Mouse (Mus musculus): ENCODE measurements at regions not wholly inside any gene's neighbourhood (a gene's known extent, or its start where the extent isn't known, plus 50 kb on each side); places are given as distances from the start of the nearest gene placed in this dataset.

GRCm38 (mm10) chr4:28523343-28523742 is 289.6 kb upstream of the Epha7 start:
- H3K4me3 ChIP-seq (ENCODE audit: low read depth, low read length), result no peak overlapping the region
- H3K4me2 ChIP-seq (ENCODE audit: low read depth, low read length), result no peak overlapping the region
- no peaks in the 10 kb centered on the region for H3K36me3 ChIP-seq (ENCODE audit: control insufficient read depth, insufficient read depth, low read length)
- H3K9ac ChIP-seq (replicated peaks; ENCODE audit: low read depth, low read length), result no peak overlapping the region
- H3K27me3 ChIP-seq (ENCODE audit: control insufficient read depth, insufficient read depth, low read length), result no peaks in the 10 kb centered on the region
- no peak for ATAC-seq (ENCODE audit: low read depth)
- H3K9me3 ChIP-seq (ENCODE audit: control insufficient read depth, low read length), result no peaks in the 10 kb centered on the region
- no peaks in the 10 kb centered on the region for H3K4me1 ChIP-seq (ENCODE audit: control insufficient read depth, insufficient read depth, low read length)
- WGBS, result 68% methylated on average over 8 of the region's 8 CpGs
- no peak overlapping the region for H3K27ac ChIP-seq (ENCODE audit: low read depth, low read length)

- Histone ChIP-seq H3K9ac (replicated peaks; ENCODE audit: low read depth, low read length) (no peak overlapping the region), H3K36me3 (ENCODE audit: control insufficient read depth, insufficient read depth, low read length) (no peaks in the 10 kb centered on the region), H3K4me1 (ENCODE audit: control insufficient read depth, insufficient read depth, low read length) (no peaks in the 10 kb centered on the region), H3K9me3 (ENCODE audit: control insufficient read depth, low read length) (no peaks in the 10 kb centered on the region), H3K4me3 (ENCODE audit: low read depth, low read length) (no peak overlapping the region), H3K27ac (ENCODE audit: low read depth, low read length) (no peak overlapping the region), H3K27me3 (ENCODE audit: control insufficient read depth, insufficient read depth, low read length) (no peaks in the 10 kb centered on the region), H3K4me2 (ENCODE audit: low read depth, low read length) (no peak overlapping the region)
- 76% methylated on average over 1 of the region's 1 CpGs for WGBS
- ATAC-seq (ENCODE audit: low read depth), result no peak
Observed at GRCm38 (mm10) chr4:28542218-28542617, 270.7 kb upstream of the Epha7 start.

- Histone ChIP-seq H3K4me1 (ENCODE audit: control insufficient read depth, insufficient read depth, low read length) (no peaks in the 10 kb centered on the region), H3K9me3 (ENCODE audit: control insufficient read depth, low read length) (no peaks in the 10 kb centered on the region), H3K27me3 (ENCODE audit: control insufficient read depth, insufficient read depth, low read length) (no peaks in the 10 kb centered on the region), H3K4me2 (ENCODE audit: low read depth, low read length) (no peak overlapping the region), H3K4me3 (ENCODE audit: low read depth, low read length) (no peak overlapping the region), H3K27ac (ENCODE audit: low read depth, low read length) (no peak overlapping the region), H3K9ac (replicated peaks; ENCODE audit: low read depth, low read length) (no peak overlapping the region), H3K36me3 (ENCODE audit: control insufficient read depth, insufficient read depth, low read length) (no peaks in the 10 kb centered on the region)
- ATAC-seq (ENCODE audit: low read depth), result no peak
- 88% methylated on average over 1 of the region's 1 CpGs for WGBS
Observed at GRCm38 (mm10) chr4:28542696-28543328, 270.1 kb upstream of the Epha7 start.

GRCm38 (mm10) chr4:28548231-28548836 is 264.6 kb upstream of the Epha7 start:
- peak; percentile 66; the same call in 1 of the 2 replicates for ATAC-seq (ENCODE audit: low read depth)
- Histone ChIP-seq H3K27me3 (ENCODE audit: control insufficient read depth, insufficient read depth, low read length) (no peaks in the 10 kb centered on the region), H3K4me2 (ENCODE audit: low read depth, low read length) (no peak overlapping the region), H3K36me3 (ENCODE audit: control insufficient read depth, insufficient read depth, low read length) (no peaks in the 10 kb centered on the region), H3K9ac (replicated peaks; ENCODE audit: low read depth, low read length) (no peak overlapping the region), H3K4me3 (ENCODE audit: low read depth, low read length) (no peak overlapping the region), H3K27ac (ENCODE audit: low read depth, low read length) (no peak overlapping the region), H3K9me3 (ENCODE audit: control insufficient read depth, low read length) (no peaks in the 10 kb centered on the region), H3K4me1 (ENCODE audit: control insufficient read depth, insufficient read depth, low read length) (no peaks in the 10 kb centered on the region)
- WGBS, result 33% methylated on average over 6 of the region's 6 CpGs

GRCm38 (mm10) chr4:28571092-28571770 is 241.7 kb upstream of the Epha7 start:
- Histone ChIP-seq H3K4me1 (ENCODE audit: control insufficient read depth, insufficient read depth, low read length) (no peaks in the 10 kb centered on the region), H3K4me2 (ENCODE audit: low read depth, low read length) (no peak overlapping the region), H3K27ac (ENCODE audit: low read depth, low read length) (no peak overlapping the region), H3K9ac (replicated peaks; ENCODE audit: low read depth, low read length) (no peak overlapping the region), H3K27me3 (ENCODE audit: control insufficient read depth, insufficient read depth, low read length) (no peaks in the 10 kb centered on the region), H3K36me3 (ENCODE audit: control insufficient read depth, insufficient read depth, low read length) (no peaks in the 10 kb centered on the region), H3K4me3 (ENCODE audit: low read depth, low read length) (no peak overlapping the region), H3K9me3 (ENCODE audit: control insufficient read depth, low read length) (no peaks in the 10 kb centered on the region)
- ATAC-seq (ENCODE audit: low read depth), result no peak
- WGBS, result 79% methylated on average over 4 of the region's 4 CpGs

GRCm38 (mm10) chr4:28588745-28589530 is 224.0 kb upstream of the Epha7 start:
- Histone ChIP-seq H3K27me3 (ENCODE audit: control insufficient read depth, insufficient read depth, low read length) (no peaks in the 10 kb centered on the region), H3K4me2 (ENCODE audit: low read depth, low read length) (no peak overlapping the region), H3K36me3 (ENCODE audit: control insufficient read depth, insufficient read depth, low read length) (no peaks in the 10 kb centered on the region), H3K4me3 (ENCODE audit: low read depth, low read length) (no peak overlapping the region), H3K4me1 (ENCODE audit: control insufficient read depth, insufficient read depth, low read length) (no peaks in the 10 kb centered on the region), H3K9me3 (ENCODE audit: control insufficient read depth, low read length) (no peaks in the 10 kb centered on the region), H3K9ac (replicated peaks; ENCODE audit: low read depth, low read length) (no peak overlapping the region), H3K27ac (ENCODE audit: low read depth, low read length) (no peak overlapping the region)
- 62% methylated on average over 12 of the region's 12 CpGs for whole genome bisulfite sequencing
- no peak for ATAC-seq (ENCODE audit: low read depth)
